Mouse (Mus musculus) olfactory bulb, adult 2 months (tissue): ENCODE measurements around the gene Isg20l2. TPM values are rescaled to one million over a fixed set of nuclear protein-coding genes. Genes with fewer than 3 reads are reported as not detected.

ENCODE experiments used
- H3K27ac ChIP-seq: fragments of 200-500 bp; 2 replicates; pipeline ENCODE4 v1.5.1; 2012; ENCODE audit warnings: low read depth, low read length; ENCODE audit not compliant: insufficient read depth
- H3K4me1 ChIP-seq: fragments of 200-500 bp; 2 replicates; pipeline ENCODE4 v1.6.1; 2012; ENCODE audit warnings: low read length; ENCODE audit not compliant: control insufficient read depth, insufficient read depth
- H3K4me3 ChIP-seq: fragments of 200-500 bp; 2 replicates; pipeline ENCODE4 v1.5.1; 2012; ENCODE audit warnings: mild to moderate bottlenecking, low read depth, low read length, moderate library complexity; ENCODE audit not compliant: insufficient read depth
- CTCF ChIP-seq: fragments of 200-500 bp; IDR thresholded peaks from 2 replicates; pipeline ENCODE4 v1.5.1; 2012; ENCODE audit warnings: low read depth, mild to moderate bottlenecking, low read length, moderate library complexity; ENCODE audit not compliant: insufficient read depth
- POLR2A ChIP-seq: fragments of 200-500 bp; IDR thresholded peaks from 2 replicates; pipeline ENCODE4 v1.6.1; 2012; ENCODE audit warnings: mild to moderate bottlenecking, low read depth, low read length, moderate library complexity; ENCODE audit not compliant: insufficient read depth
- WGBS: fragments of 180-500 bp; shearing (Covaris S2); methylation state at CpG from one replicate; pipeline ENCODE4 v1.1.7; 2018; 5-methylcytosine and 5-hydroxymethylcytosine counted together
- polyA plus RNA-seq: library from polyadenylated mRNA; stranded (reverse); fragments of >200 nt; gene quantifications from 2 replicates; pipeline ENCODE4 v1.2.4, GENCODE M21; 2012; ENCODE audit warnings: low replicate concordance; ENCODE audit not compliant: missing spikeins, insufficient read depth, insufficient read length

The Isg20l2 gene
- polyA plus RNA-seq, 1 experiment: not detected

- H3K4me1 ChIP-seq: peaks cover 64% of the 10 kb centered on the region
- no peak overlapping the region for H3K27ac ChIP-seq
- peak; percentile 98 for TF ChIP-seq CTCF
- no peak for TF ChIP-seq POLR2A
These were observed 56.8 kb downstream of the Isg20l2 start for GRCm38 (mm10) chr3:87986868-87987267.

GRCm38 (mm10) chr3:87987633-87988032 is 57.5 kb downstream of the Isg20l2 start:
- H3K27ac ChIP-seq: no peak overlapping the region
- TF ChIP-seq CTCF (no peak), POLR2A (no peak)
- H3K4me1 ChIP-seq: peaks cover 56% of the 10 kb centered on the region
- H3K4me3 ChIP-seq: peak overlapping the region; percentile 26
- WGBS: 7% methylated on average over 15 of the region's 15 CpGs

More at GRCm38 (mm10) chr3:87986868-87987267, 56.8 kb downstream of the Isg20l2 start:
- under 1% methylated on average over 17 of the region's 17 CpGs for WGBS
- peak overlapping the region; percentile 29 for H3K4me3 ChIP-seq

- Histone ChIP-seq H3K4me3 (peak overlapping the region; percentile 26), H3K4me1 (peaks cover 52% of the 10 kb centered on the region), H3K27ac (no peak overlapping the region)
- TF ChIP-seq POLR2A: no peak
- TF ChIP-seq CTCF: no peak
- 19% methylated on average over 15 of the region's 15 CpGs for WGBS
These were observed 58.0 kb downstream of the Isg20l2 start for GRCm38 (mm10) chr3:87988068-87988467.

DNA sequence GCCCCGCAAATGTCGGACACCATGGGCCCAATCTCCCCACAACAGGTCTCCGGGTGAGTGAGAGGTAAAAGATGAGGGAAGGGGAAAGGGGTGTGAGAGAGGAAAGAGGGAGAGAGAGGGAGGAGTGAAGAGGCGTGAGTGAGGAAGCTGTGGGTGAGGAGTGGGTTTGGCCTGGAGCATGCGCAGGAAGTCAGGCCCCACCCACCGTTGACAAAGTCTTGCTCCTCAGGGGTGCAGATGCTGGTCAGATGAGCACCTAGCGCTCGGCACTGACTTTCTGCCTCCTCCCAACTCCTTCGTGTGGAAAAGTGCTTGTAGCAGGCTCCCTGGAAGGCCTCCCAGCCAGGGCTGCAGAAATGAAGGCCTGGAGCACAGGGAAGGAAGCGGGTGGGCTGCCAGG is 59.8 kb downstream of the Isg20l2 start:
- Histone ChIP-seq H3K4me1 (peaks cover 40% of the 10 kb centered on the region), H3K4me3 (no peak overlapping the region), H3K27ac (no peak overlapping the region)
- no peak for TF ChIP-seq POLR2A
- no peak for TF ChIP-seq CTCF
- WGBS: 46% methylated on average over 10 of the region's 10 CpGs

Other genes starting within 250 kb of the Isg20l2 start
- not detected in 2 replicates for gene Lrrc71, start 181.7 kb upstream of the Isg20l2 start, polyA plus RNA-seq
- gene Ntrk1, start 135.2 kb upstream of the Isg20l2 start, polyA plus RNA-seq: not detected in 2 replicates
- gene Insrr, start 133.4 kb upstream of the Isg20l2 start, polyA plus RNA-seq: not detected in 2 replicates
- not detected in 2 replicates for gene Pear1, start 106.0 kb upstream of the Isg20l2 start, polyA plus RNA-seq
- gene Sh2d2a, start 83.6 kb upstream of the Isg20l2 start, polyA plus RNA-seq: not detected in 2 replicates
- not detected in 2 replicates for gene Prcc, start 44.7 kb upstream of the Isg20l2 start, polyA plus RNA-seq
- gene Hdgf, start 24.0 kb upstream of the Isg20l2 start, polyA plus RNA-seq: 549 TPM in 1 of 2 replicates, not detected in the other
- not detected in 2 replicates for gene Mrpl24, start 10.8 kb upstream of the Isg20l2 start, polyA plus RNA-seq
- gene Rrnad1, start 403 bp downstream of the Isg20l2 start, polyA plus RNA-seq: not detected in 2 replicates
- gene Crabp2, start 18.4 kb downstream of the Isg20l2 start, polyA plus RNA-seq: not detected in 2 replicates
- gene Nes, start 40.8 kb downstream of the Isg20l2 start, polyA plus RNA-seq: not detected in 2 replicates
- not detected in 2 replicates for gene Bcan, start 69.9 kb downstream of the Isg20l2 start, polyA plus RNA-seq
- not detected in 2 replicates for gene Hapln2, start 97.3 kb downstream of the Isg20l2 start, polyA plus RNA-seq
- gene Gpatch4, start 112.8 kb downstream of the Isg20l2 start, polyA plus RNA-seq: not detected in 2 replicates
- not detected in 2 replicates for gene Naxe, start 128.2 kb downstream of the Isg20l2 start, polyA plus RNA-seq
- gene Ttc24, start 148.0 kb downstream of the Isg20l2 start, polyA plus RNA-seq: not detected in 2 replicates
- gene Iqgap3, start 151.7 kb downstream of the Isg20l2 start, polyA plus RNA-seq: not detected in 2 replicates
- 460 TPM in 1 of 2 replicates, not detected in the other for gene Mef2d, start 212.1 kb downstream of the Isg20l2 start, polyA plus RNA-seq